Mouse (Mus musculus) heart, postnatal 0 days (tissue): ENCODE measurements around the gene Shc2. TPM values are rescaled to one million over a fixed set of nuclear protein-coding genes. Genes with fewer than 3 reads are reported as not detected.

Source experiments
- ATAC-seq: fragments of 200-750 bp; cut with Nextera tagmentation; 2 replicates; pipeline ENCODE4 v1.8.0; 2017; ENCODE audit warnings: low read depth, moderate number of reproducible peaks, moderate library complexity; ENCODE audit not compliant: insufficient read depth
- DNase-seq: peaks from one replicate; pipeline ENCODE4 v3.0.0-alpha.2; 2016; ENCODE audit warnings: low spot score
- H3K27ac ChIP-seq: fragments of 300-500 bp; sonication (generic); 2 replicates; pipeline ENCODE4 v1.5.1; 2014; ENCODE audit warnings: low read depth, mild to moderate bottlenecking
- H3K27me3 ChIP-seq: fragments of 300-500 bp; sonication (generic); 2 replicates; pipeline ENCODE4 v1.6.1; 2014; ENCODE audit warnings: low read length, mixed read lengths; ENCODE audit not compliant: control insufficient read depth, insufficient read depth
- H3K36me3 ChIP-seq: fragments of 300-500 bp; sonication (generic); replicated peaks from 2 replicates; pipeline ENCODE4 v1.6.1; 2014; ENCODE audit warnings: low read length, mixed read lengths; ENCODE audit not compliant: control insufficient read depth, insufficient read depth
- H3K4me1 ChIP-seq: fragments of 300-500 bp; sonication (generic); 2 replicates; pipeline ENCODE4 v1.6.1; 2014; ENCODE audit warnings: antibody characterized with exemption; ENCODE audit not compliant: control insufficient read depth, insufficient read depth
- H3K4me2 ChIP-seq: fragments of 300-500 bp; sonication (generic); 2 replicates; pipeline ENCODE4 v1.6.1; 2014; ENCODE audit warnings: low read depth, mild to moderate bottlenecking, low read length, moderate library complexity
- H3K4me3 ChIP-seq: fragments of 300-500 bp; sonication (generic); 2 replicates; pipeline ENCODE4 v1.5.1; 2014; ENCODE audit warnings: low read depth, low read length
- H3K9ac ChIP-seq: fragments of 300-500 bp; sonication (generic); replicated peaks from 2 replicates; pipeline ENCODE4 v1.6.1; 2014; ENCODE audit warnings: low read depth, low read length, mixed read lengths
- H3K9me3 ChIP-seq: fragments of 300-500 bp; sonication (generic); replicated peaks from 2 replicates; pipeline ENCODE4 v1.6.1; 2016; ENCODE audit warnings: low read length; ENCODE audit not compliant: control insufficient read depth
- CTCF ChIP-seq: IDR thresholded peaks from 2 replicates; pipeline ENCODE4 v1.5.1; 2016; ENCODE audit warnings: antibody characterized with exemption, control low read depth, low read depth
- EP300 ChIP-seq: IDR thresholded peaks from 2 replicates; pipeline ENCODE4 v1.6.1; 2016; ENCODE audit warnings: antibody characterized with exemption, low read depth
- WGBS: fragments of 180-500 bp; shearing (Covaris S2); extraction: QIAGEN DNeasy Blood & Tissue Kit; methylation state at CpG from one replicate; pipeline ENCODE4 v1.1.7; 2014; 5-methylcytosine and 5-hydroxymethylcytosine counted together
- polyA plus RNA-seq: library from polyadenylated mRNA; unstranded; fragments of >200 nt; fragmentation: Nextera tagmentation; extraction: Ambion mirVana; gene quantifications from 2 replicates; pipeline ENCODE4 v1.2.1, GENCODE M21; 2015
- total RNA-seq: library from RNA; depleted of rRNA; stranded (reverse); fragments of >200 nt; gene quantifications from 2 replicates; pipeline ENCODE4 v1.2.3, GENCODE M21; 2014; ENCODE audit warnings: low replicate concordance

Gene Shc2
- total and polyA plus RNA-seq, 2 experiments from 2014 or later, result 1.1 to 2.7 TPM

DNA sequence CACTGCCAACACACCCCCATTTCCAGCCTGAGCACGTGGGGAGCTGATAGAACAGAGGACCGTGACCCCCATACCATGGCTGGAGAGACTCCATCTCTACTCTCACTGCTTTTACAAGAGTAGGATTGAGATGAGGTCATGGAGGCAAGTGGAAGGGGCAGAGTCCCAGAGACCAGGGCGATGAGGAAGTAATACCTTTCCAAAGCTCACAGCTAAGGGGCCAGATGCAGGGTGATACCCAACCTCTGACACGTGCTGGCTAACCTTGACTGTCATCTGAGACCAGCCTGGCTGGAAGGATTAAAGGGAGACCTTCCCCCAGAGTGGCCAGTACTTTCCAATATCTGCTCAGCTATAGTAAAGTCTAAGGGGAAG lies 50.0 kb downstream of the Shc2 start:
- TF ChIP-seq CTCF (no peak), EP300 (no peak)

DNA sequence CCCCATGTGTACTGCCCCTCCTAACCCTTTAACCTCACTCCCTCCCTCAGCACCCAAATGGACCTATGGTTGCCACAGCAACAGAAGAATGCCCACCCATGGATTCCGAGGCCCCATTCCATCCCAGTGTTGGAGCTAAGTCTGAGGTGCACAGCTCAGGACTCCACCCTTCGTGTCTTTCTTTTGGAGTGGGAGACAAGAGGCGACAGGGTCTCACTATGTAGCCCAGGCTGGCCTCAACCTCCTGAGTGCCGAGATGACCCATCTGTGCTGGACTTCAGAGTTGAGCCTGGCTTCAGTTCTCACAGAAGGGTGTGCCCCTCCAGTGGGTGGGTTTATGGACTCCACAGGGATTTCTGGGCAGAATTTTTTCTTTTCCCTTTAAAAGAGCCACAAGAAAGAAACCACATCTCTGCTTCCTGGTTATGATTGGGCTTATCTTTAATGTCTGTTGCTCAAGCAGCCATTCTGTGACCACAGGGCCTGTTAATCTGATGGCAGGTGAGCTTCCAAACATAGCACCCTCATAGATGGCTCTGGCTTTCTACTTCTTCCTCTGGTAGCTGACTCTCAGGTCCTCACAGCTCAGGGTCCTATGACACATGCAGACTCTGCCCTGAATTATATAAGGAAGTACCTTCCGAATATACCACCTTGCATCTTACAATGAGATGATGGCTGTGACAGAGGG lies 50.5 kb downstream of the Shc2 start, which contains the start of gene Theg:
Theg (minus strand) TSS at position 271 of the 691 bp plus-strand sequence.
- Histone ChIP-seq H3K4me2 (no peak within 1 kb of the TSS), H3K4me1 (no peaks in the 10 kb centered on the region), H3K36me3 (no peaks in the 10 kb centered on the region), H3K27ac (no peak within 1 kb of the TSS), H3K27me3 (no peaks in the 10 kb centered on the region), H3K9ac (no peak within 1 kb of the TSS), H3K9me3 (no peaks in the 10 kb centered on the region), H3K4me3 (no peak within 1 kb of the TSS)
- 71% methylated on average over 5 of the region's 5 CpGs for WGBS
- TF ChIP-seq CTCF (no peak), EP300 (no peak)
- DNase-seq (no peak), ATAC-seq (no peak)

More for the DNA sequence above, 50.0 kb downstream of the Shc2 start:
- H3K9ac ChIP-seq, result no peak overlapping the region
- H3K27me3 ChIP-seq, result no peaks in the 10 kb centered on the region
- no peaks in the 10 kb centered on the region for H3K4me1 ChIP-seq
- no peak overlapping the region for H3K27ac ChIP-seq
- no peak overlapping the region for H3K4me2 ChIP-seq
- DNase-seq (no peak), ATAC-seq (no peak)
- no peak overlapping the region for H3K4me3 ChIP-seq
- no peaks in the 10 kb centered on the region for H3K36me3 ChIP-seq
- no peaks in the 10 kb centered on the region for H3K9me3 ChIP-seq
- 53% methylated on average over 4 of the region's 4 CpGs for WGBS

DNA sequence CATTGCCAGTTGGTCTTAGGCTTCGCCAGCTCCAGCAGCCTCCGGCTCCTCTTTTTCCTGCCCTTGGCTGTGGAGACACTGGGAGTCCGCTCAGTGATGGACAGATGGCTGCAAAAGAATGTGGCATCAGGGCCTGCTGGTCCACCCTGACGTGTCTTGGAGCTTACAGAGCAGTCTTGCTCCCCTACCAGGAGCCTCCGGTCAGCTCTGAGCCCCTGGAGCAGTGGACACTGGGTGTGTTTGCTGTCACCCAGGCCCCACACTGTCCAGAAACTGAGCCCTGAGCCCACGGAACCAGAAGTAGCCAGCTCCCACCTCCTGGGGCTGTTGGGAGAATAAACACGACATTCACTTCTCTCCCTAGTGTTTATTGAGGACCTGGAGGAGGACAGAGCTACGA lies 51.5 kb downstream of the Shc2 start:
- no peaks in the 10 kb centered on the region for H3K36me3 ChIP-seq
- no peaks in the 10 kb centered on the region for H3K9me3 ChIP-seq
- H3K4me2 ChIP-seq, result no peak overlapping the region
- no peak for TF ChIP-seq CTCF
- no peak for TF ChIP-seq EP300
- no peak for ATAC-seq
- no peak overlapping the region for H3K27ac ChIP-seq
- 64% methylated on average over 8 of the region's 8 CpGs for WGBS
- H3K4me1 ChIP-seq, result no peaks in the 10 kb centered on the region
- H3K4me3 ChIP-seq, result no peak overlapping the region
- H3K27me3 ChIP-seq, result no peaks in the 10 kb centered on the region
- DNase-seq, result no peak
- H3K9ac ChIP-seq, result no peak overlapping the region

- no peaks in the 10 kb centered on the region for H3K9me3 ChIP-seq
- ATAC-seq (no peak), DNase-seq (no peak)
- H3K4me3 ChIP-seq, result no peak overlapping the region
- no peak overlapping the region for H3K9ac ChIP-seq
- H3K4me2 ChIP-seq, result no peak overlapping the region
- H3K36me3 ChIP-seq, result no peaks in the 10 kb centered on the region
- no peak overlapping the region for H3K27ac ChIP-seq
- 88% methylated on average over 5 of the region's 5 CpGs for WGBS
- no peaks in the 10 kb centered on the region for H3K4me1 ChIP-seq
- no peaks in the 10 kb centered on the region for H3K27me3 ChIP-seq
- TF ChIP-seq EP300, result no peak
- no peak for TF ChIP-seq CTCF
Measured at GRCm38 (mm10) chr10:79585723-79586122, 52.0 kb downstream of the Shc2 start.

- ATAC-seq (no peak), DNase-seq (no peak)
- Histone ChIP-seq H3K27me3 (no peaks in the 10 kb centered on the region), H3K4me2 (no peak overlapping the region), H3K27ac (no peak overlapping the region), H3K9me3 (no peaks in the 10 kb centered on the region), H3K4me1 (no peaks in the 10 kb centered on the region), H3K36me3 (no peaks in the 10 kb centered on the region), H3K4me3 (no peak overlapping the region), H3K9ac (no peak overlapping the region)
- 86% methylated on average over 6 of the region's 6 CpGs for WGBS
- TF ChIP-seq EP300, result no peak
- TF ChIP-seq CTCF, result no peak
Measured at GRCm38 (mm10) chr10:79585136-79585535, 52.6 kb downstream of the Shc2 start.

DNA sequence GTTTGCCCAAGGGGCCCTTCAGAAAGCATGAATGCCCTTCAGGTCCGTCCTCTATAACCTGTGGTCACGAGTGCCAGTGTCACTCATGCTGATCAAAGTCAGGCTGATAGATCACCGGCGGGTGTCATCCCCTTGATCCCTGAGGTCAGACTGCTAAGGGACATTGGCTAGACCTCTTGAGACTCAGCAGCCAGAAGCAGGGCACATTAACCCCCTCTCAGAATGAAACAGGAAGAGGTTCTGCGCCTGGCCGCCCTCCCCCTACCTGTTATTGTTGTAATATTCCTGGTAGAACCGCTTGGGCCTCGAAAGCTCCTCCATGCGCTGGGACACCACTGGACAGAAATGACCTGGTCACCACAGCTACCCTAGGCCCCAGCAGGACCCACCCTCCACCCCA lies 53.3 kb downstream of the Shc2 start:
- H3K4me1 ChIP-seq, result no peaks in the 10 kb centered on the region
- H3K9ac ChIP-seq, result no peak overlapping the region
- ATAC-seq, result no peak
- H3K4me3 ChIP-seq, result no peak overlapping the region
- H3K27ac ChIP-seq, result no peak overlapping the region
- DNase-seq, result no peak
- TF ChIP-seq CTCF (no peak), EP300 (no peak)
- no peaks in the 10 kb centered on the region for H3K36me3 ChIP-seq
- no peak overlapping the region for H3K4me2 ChIP-seq
- H3K27me3 ChIP-seq, result no peaks in the 10 kb centered on the region
- WGBS, result 57% methylated on average over 9 of the region's 9 CpGs
- no peaks in the 10 kb centered on the region for H3K9me3 ChIP-seq
